Mouse (Mus musculus) testis, adult 2 months (tissue): ENCODE measurements around the gene Txndc2. TPM values are rescaled to one million over a fixed set of nuclear protein-coding genes. Genes with fewer than 3 reads are reported as not detected.
"Not testable (repeated sequence)": the region's sequence is repeated elsewhere in the genome, so short reads cannot be mapped to it uniquely, and the experiment has no call there.

Source experiments
- H3K27ac ChIP-seq: fragments of 200-500 bp; 2 replicates; pipeline ENCODE4 v1.5.1; 2012; ENCODE audit warnings: low read depth, low read length; ENCODE audit not compliant: control insufficient read depth, insufficient read depth
- H3K27me3 ChIP-seq: fragments of 200-500 bp; 2 replicates; pipeline ENCODE4 v1.6.1; 2012; ENCODE audit warnings: mild to moderate bottlenecking, low read length, moderate library complexity; ENCODE audit not compliant: control insufficient read depth, insufficient read depth
- H3K36me3 ChIP-seq: fragments of 200-500 bp; 2 replicates; pipeline ENCODE4 v1.6.1; 2012; ENCODE audit warnings: mild to moderate bottlenecking, low read length; ENCODE audit not compliant: control insufficient read depth, insufficient read depth
- H3K4me1 ChIP-seq: fragments of 200-500 bp; 2 replicates; pipeline ENCODE4 v1.6.1; 2012; ENCODE audit warnings: low read length; ENCODE audit not compliant: control insufficient read depth, insufficient read depth
- H3K4me3 ChIP-seq: fragments of 200-500 bp; 2 replicates; pipeline ENCODE4 v1.5.1; 2012; ENCODE audit warnings: low read depth, mild to moderate bottlenecking, low read length, moderate library complexity, mixed read lengths; ENCODE audit not compliant: control insufficient read depth
- CTCF ChIP-seq: fragments of 200-500 bp; IDR thresholded peaks from 2 replicates; pipeline ENCODE4 v1.5.1; 2012; ENCODE audit warnings: low read depth, mild to moderate bottlenecking, inconsistent platforms, low read length, moderate library complexity; ENCODE audit not compliant: control insufficient read depth, insufficient read depth, insufficient replicate concordance
- POLR2A ChIP-seq: fragments of 200-500 bp; IDR thresholded peaks from 2 replicates; pipeline ENCODE4 v1.6.1; 2012; ENCODE audit warnings: low read depth, mild to moderate bottlenecking, inconsistent platforms, low read length, moderate library complexity; ENCODE audit not compliant: control insufficient read depth
- polyA plus RNA-seq: library from polyadenylated mRNA; depleted of rRNA; stranded (reverse); fragments of >200 nt; gene quantifications from 2 replicates; pipeline ENCODE4 v1.2.3, GENCODE M21; 2012

Gene Txndc2
- polyA plus RNA-seq, 1 experiment: 252 TPM

DNA sequence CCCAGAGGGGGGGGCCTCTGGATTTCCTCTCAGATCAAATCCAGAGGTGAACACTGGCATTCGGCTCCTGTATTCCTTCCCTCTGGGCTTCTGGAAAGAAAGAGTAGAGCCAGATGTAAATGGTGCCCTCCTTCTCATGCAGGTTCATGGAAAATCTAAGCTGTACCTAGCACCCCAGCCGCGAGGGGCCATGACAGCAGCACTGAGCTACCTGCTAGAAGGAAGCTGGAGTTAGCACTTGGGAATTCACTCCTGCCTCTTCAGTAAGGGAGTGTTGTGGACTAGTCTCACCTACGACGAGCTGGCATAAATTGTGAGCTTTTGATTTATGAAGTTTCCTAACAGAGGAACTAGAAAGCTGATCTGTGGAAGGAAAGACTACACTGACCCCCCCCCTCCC lies 1.6 kb upstream of the Txndc2 start:
- Histone ChIP-seq H3K4me1 (peaks cover 3% of the 10 kb centered on the region; the same call in 1 of the 2 replicates), H3K4me3 (peak overlapping the region; percentile 84), H3K27me3 (no peaks in the 10 kb centered on the region), H3K36me3 (no peaks in the 10 kb centered on the region), H3K27ac (peak overlapping the region; percentile 74; the same call in 1 of the 2 replicates)
- no peak for TF ChIP-seq POLR2A
- no peak for TF ChIP-seq CTCF

DNA sequence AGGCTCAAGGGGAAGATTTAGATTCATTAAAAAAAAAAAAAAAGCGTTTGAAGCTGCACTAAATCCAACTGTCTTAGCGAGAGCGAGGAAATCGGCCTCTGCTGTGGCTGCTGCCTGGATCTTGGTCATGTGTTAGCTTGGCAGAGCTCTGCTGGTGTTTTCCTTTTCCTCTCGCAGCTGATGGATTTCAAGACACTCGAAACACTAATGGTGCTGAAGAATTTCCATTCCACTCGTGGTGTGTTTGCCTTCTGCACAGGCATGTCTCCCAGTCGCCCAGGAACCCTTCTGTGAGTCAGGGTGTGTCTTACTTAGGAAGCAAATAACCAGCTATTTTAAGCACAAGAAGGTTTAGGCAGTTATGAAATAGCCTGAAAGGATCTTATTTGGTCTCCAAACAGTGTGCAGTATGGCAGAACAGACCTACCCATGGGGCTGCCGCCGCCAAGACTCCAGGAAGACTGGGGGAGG lies 1.1 kb upstream of the Txndc2 start:
- no peaks in the 10 kb centered on the region for H3K36me3 ChIP-seq
- H3K27me3 ChIP-seq: no peaks in the 10 kb centered on the region
- peaks cover 3% of the 10 kb centered on the region; the same call in 1 of the 2 replicates for H3K4me1 ChIP-seq
- H3K27ac ChIP-seq: peak overlapping the region; percentile 74
- peak overlapping the region; percentile 84 for H3K4me3 ChIP-seq
- 0 out of 2 replicates have a peak, but pooled peaks have one; percentile 22 for TF ChIP-seq POLR2A
- TF ChIP-seq CTCF: no peak

DNA sequence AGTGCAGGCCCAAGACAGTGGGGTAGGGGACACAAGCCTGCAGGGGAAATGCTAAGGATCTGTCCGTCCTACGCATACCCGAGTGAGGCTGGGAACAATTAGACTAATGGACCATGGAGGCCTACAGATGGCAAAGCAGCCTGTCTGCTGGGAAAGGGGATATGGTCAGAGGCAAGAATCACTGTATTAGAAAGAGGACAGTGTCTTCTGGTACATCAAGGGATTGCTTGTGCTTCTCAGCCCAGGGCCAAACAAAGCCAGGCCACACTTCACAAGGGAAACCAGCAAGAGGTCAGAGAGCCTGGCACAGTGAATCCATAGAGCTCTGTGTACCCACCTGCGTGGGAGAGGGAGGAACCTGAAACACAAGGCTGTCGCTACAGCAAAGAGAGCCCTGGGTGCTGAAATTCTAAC lies 617 bp upstream of the Txndc2 start:
- peak overlapping the region; percentile 74 for H3K27ac ChIP-seq
- H3K36me3 ChIP-seq: no peaks in the 10 kb centered on the region
- TF ChIP-seq CTCF (no peak), POLR2A (no peak)

DNA sequence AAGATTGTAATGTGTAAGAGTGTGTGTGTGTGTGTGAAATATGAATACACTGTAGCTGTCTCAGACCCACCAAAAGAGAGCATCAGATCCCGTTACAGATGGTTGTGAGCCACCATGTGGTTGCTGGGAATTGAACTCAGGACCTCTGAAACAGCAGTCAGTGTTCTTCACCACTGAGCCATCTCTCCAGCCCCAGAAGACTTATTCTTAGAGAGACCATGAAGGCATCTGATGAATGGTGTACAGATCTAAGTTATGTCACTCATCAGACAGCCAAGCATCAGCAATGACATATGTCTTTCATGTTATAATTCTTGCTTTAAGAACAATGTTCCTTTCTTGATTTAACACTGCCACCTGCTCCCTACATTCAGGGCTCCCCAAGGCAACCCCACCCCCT lies 2.8 kb downstream of the Txndc2 start:
- Histone ChIP-seq H3K27me3 (no peaks in the 10 kb centered on the region), H3K4me1 (no peaks in the 10 kb centered on the region), H3K4me3 (peak overlapping the region; percentile 75), H3K36me3 (no peaks in the 10 kb centered on the region), H3K27ac (no peak overlapping the region)
- no peak for TF ChIP-seq CTCF
- TF ChIP-seq POLR2A: no peak

More for the DNA sequence above, 617 bp upstream of the Txndc2 start:
- Histone ChIP-seq H3K27me3 (no peaks in the 10 kb centered on the region), H3K4me3 (peak overlapping the region; percentile 84), H3K4me1 (peaks cover 3% of the 10 kb centered on the region; the same call in 1 of the 2 replicates)

DNA sequence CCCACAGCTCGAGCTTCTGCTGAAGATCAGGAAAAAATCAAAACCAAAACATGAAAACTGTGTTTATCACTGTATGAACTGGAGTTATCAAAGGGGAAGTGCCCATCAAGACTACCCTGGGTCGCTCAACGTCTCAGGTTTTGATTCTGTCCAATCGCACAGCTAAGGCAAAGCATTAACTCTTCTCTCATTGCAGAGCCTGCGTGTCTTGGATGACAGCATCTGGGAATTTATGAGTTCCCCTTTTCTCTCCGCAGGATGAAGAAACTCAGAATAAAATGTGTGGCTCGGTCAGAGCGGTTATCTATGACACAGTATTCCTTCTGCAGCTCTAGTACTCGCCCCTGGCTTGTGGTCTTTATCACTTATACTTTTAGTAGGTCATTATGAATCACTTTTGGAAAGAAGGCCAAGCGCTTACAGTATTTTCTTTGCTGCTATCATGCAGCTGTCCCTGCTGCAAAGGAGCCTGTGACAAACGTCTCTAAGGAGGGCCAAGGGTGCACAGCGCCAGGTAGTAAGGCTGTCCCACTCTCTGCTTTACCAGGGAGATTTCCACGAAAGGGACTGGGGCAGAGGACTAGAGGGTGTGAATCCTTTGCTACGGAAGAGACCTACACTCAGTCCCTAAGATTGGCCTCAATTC lies 6.1 kb downstream of the Txndc2 start:
- H3K27me3 ChIP-seq: no peaks in the 10 kb centered on the region
- TF ChIP-seq CTCF (no peak), POLR2A (no peak)
- H3K4me3 ChIP-seq: peak overlapping the region; percentile 20
- no peaks in the 10 kb centered on the region for H3K36me3 ChIP-seq
- H3K27ac ChIP-seq: no peak overlapping the region
- H3K4me1 ChIP-seq: no peaks in the 10 kb centered on the region

DNA sequence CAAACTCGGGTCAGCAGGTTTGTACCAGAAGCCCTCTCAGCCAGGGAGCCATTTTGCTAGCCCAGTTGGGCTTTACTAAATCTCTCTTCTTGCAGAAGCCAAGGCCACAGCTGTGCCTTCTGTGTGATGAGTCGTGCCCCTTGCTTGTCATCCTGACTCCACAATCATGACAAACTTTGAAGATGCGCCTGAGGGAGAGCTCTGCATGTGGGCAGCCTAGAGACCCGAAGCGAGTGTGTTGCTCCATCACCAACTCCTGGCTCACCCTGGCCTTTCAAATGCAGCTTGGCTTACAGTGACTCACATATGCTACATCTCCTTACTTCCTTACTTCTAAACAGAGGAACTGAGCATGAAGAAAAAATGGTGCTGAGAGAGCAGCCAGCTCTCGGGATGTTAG lies 12.0 kb downstream of the Txndc2 start:
- no peaks in the 10 kb centered on the region; the same call in 1 of the 2 replicates for H3K4me1 ChIP-seq
- H3K27ac ChIP-seq: no peak overlapping the region
- TF ChIP-seq POLR2A (no peak), CTCF (no peak)
- no peaks in the 10 kb centered on the region for H3K36me3 ChIP-seq
- no peak overlapping the region for H3K4me3 ChIP-seq
- no peaks in the 10 kb centered on the region for H3K27me3 ChIP-seq

DNA sequence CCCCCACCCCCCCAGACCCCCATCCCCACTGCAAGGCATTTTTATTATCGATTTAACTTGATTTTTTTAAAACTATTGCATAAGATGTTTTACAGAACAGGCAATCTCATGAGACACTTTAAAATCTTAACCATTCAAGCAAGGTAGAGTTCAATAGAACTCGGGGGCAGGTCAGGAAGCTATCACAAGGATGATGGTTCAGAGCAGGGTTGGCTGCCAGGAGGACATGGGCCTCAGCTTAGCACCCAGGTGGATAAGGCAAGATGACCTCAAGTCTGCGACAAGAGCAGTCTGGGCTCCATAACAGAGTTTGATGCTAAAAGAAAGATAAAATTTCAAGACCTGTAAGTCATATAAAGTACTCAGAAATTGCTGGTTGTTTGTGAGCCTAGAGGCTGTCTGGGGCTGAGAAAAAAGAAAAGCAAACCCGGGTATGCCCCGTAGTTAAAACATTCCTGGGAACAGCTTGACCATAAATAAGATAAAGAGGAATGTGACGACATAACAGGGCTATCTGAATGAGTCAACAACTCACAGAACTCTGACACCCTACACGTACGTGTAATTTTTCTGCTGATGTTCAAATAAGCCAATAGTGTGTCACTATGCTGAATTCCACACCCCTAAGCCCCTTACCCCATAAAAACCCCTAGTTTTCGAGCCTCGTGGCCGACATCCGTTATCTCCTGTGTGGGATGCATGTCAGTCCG lies 13.0 kb downstream of the Txndc2 start:
- not testable (repeated sequence) for H3K27me3 ChIP-seq, H3K4me1 ChIP-seq, H3K36me3 ChIP-seq, H3K4me3 ChIP-seq, H3K27ac ChIP-seq
